Mouse (Mus musculus) limb, embryonic 14.5 days (tissue): ENCODE results near the gene Scrg1. TPM values are rescaled to one million over a fixed set of nuclear protein-coding genes. Genes with fewer than 3 reads are reported as not detected.
"Not testable (repeated sequence)": the region's sequence is repeated elsewhere in the genome, so short reads cannot be mapped to it uniquely, and the experiment has no call there.

Experiments
- ATAC-seq: fragments of 200-750 bp; cut with Nextera tagmentation; 2 replicates; pipeline ENCODE4 v1.8.0; 2017; ENCODE audit warnings: low read depth, moderate number of reproducible peaks, moderate TSS enrichment; ENCODE audit not compliant: low FRiP score
- DNase-seq: peaks from one replicate; pipeline ENCODE4 v3.0.0-alpha.2; 2015; ENCODE audit warnings: low spot score
- H3K27ac ChIP-seq: fragments of 300-500 bp; sonication (generic); replicated peaks from 2 replicates; pipeline ENCODE4 v1.5.1; 2014; ENCODE audit warnings: low read depth, mild to moderate bottlenecking, low read length, moderate library complexity, mixed read lengths
- H3K27me3 ChIP-seq: fragments of 300-500 bp; sonication (generic); 2 replicates; pipeline ENCODE4 v1.6.1; 2014; ENCODE audit warnings: low read length, mixed read lengths; ENCODE audit not compliant: control insufficient read depth, insufficient read depth
- H3K36me3 ChIP-seq: fragments of 300-500 bp; sonication (generic); 2 replicates; pipeline ENCODE4 v1.6.1; 2014; ENCODE audit warnings: mild to moderate bottlenecking, low read length, moderate library complexity, mixed read lengths; ENCODE audit not compliant: control insufficient read depth, insufficient read depth
- H3K4me1 ChIP-seq: fragments of 300-500 bp; sonication (generic); 2 replicates; pipeline ENCODE4 v1.6.1; 2014; ENCODE audit warnings: antibody characterized with exemption, low read length, mixed read lengths; ENCODE audit not compliant: control insufficient read depth, insufficient read depth
- H3K4me2 ChIP-seq: fragments of 300-500 bp; sonication (generic); replicated peaks from 2 replicates; pipeline ENCODE4 v1.6.1; 2014; ENCODE audit warnings: low read depth, mild to moderate bottlenecking, low read length, moderate library complexity; ENCODE audit not compliant: severe bottlenecking
- H3K4me3 ChIP-seq: fragments of 300-500 bp; sonication (generic); replicated peaks from 2 replicates; pipeline ENCODE4 v1.5.1; 2014; ENCODE audit warnings: low read length
- H3K9ac ChIP-seq: fragments of 300-500 bp; sonication (generic); 2 replicates; pipeline ENCODE4 v1.6.1; 2014; ENCODE audit warnings: mild to moderate bottlenecking, low read depth, low read length, moderate library complexity; ENCODE audit not compliant: severe bottlenecking
- H3K9me3 ChIP-seq: fragments of 300-500 bp; sonication (generic); 2 replicates; pipeline ENCODE4 v1.6.1; 2016; ENCODE audit warnings: low read length; ENCODE audit not compliant: control insufficient read depth
- POLR2A ChIP-seq: fragments of 200-500 bp; IDR thresholded peaks from 2 replicates; pipeline ENCODE4 v1.8.0; 2012; ENCODE audit warnings: inconsistent platforms, mild to moderate bottlenecking, moderate library complexity, borderline replicate concordance; ENCODE audit not compliant: insufficient read depth, insufficient read length; ENCODE audit errors: extremely low read depth
- WGBS: fragments of 180-500 bp; shearing (Covaris S2); extraction: QIAGEN DNeasy Blood & Tissue Kit; methylation state at CpG from one replicate; pipeline ENCODE4 v1.1.7; 2014; 5-methylcytosine and 5-hydroxymethylcytosine counted together
- polyA plus RNA-seq, 2 experiments: library from polyadenylated mRNA; depleted of rRNA in 1 of 2; stranded (reverse) in 1 of 2; unstranded in 1 of 2; fragments of >200 nt; fragmentation: Nextera tagmentation in 1 of 2; extraction: Ambion mirVana in 1 of 2; gene quantifications; 2 replicates each; pipeline versions ENCODE4 v1.2.1 to v1.2.3; 2012 to 2014

Gene Scrg1
- polyA plus RNA-seq, 2 experiments = 24.1 to 39.5 TPM

- no peak overlapping the region for H3K4me2 ChIP-seq
- no peak overlapping the region for H3K9ac ChIP-seq
- no peaks in the 10 kb centered on the region for H3K27me3 ChIP-seq
- TF ChIP-seq POLR2A = no peak
- H3K4me3 ChIP-seq = no peak overlapping the region
- no peak overlapping the region for H3K27ac ChIP-seq
- DNase-seq = no peak
- no peaks in the 10 kb centered on the region for H3K9me3 ChIP-seq
- H3K36me3 ChIP-seq = no peaks in the 10 kb centered on the region
- no peak for ATAC-seq
- WGBS = 83% methylated on average over 4 of the region's 4 CpGs
- H3K4me1 ChIP-seq = no peaks in the 10 kb centered on the region
These were observed 51.9 kb downstream of the Scrg1 start for GRCm38 (mm10) chr8:57507556-57508063.

DNA sequence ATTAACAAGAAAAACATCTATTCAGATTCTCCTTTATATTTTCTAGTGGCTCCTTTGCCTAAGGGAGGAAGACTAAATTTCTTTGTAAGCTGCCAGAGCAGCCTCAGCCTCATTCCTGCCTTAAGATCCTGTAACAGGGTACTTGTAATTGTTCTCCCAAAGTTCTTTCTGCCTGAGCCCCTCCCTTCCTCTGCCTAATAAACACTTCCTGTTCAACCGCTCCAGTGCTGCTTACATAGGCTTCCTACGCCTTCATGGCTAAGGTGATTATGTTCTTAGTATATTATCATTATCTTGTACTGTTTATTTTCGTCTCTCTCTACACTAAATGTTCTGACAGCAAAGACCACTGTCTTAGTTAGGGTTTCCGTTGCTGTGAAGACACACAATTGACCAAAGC is 52.9 kb downstream of the Scrg1 start:
- DNase-seq (no peak), ATAC-seq (no peak)
- no peak overlapping the region for H3K4me3 ChIP-seq
- peaks cover 4% of the 10 kb centered on the region; the same call in 1 of the 2 replicates for H3K4me1 ChIP-seq
- H3K4me2 ChIP-seq = no peak overlapping the region
- H3K27me3 ChIP-seq = no peaks in the 10 kb centered on the region
- TF ChIP-seq POLR2A = no peak
- H3K9ac ChIP-seq = no peak overlapping the region
- WGBS = 74% methylated on average over 4 of the region's 4 CpGs
- no peaks in the 10 kb centered on the region for H3K9me3 ChIP-seq
- H3K27ac ChIP-seq = no peak overlapping the region
- H3K36me3 ChIP-seq = peaks cover 7% of the 10 kb centered on the region

GRCm38 (mm10) chr8:57510791-57511315 is 55.1 kb downstream of the Scrg1 start:
- ATAC-seq = no peak

DNA sequence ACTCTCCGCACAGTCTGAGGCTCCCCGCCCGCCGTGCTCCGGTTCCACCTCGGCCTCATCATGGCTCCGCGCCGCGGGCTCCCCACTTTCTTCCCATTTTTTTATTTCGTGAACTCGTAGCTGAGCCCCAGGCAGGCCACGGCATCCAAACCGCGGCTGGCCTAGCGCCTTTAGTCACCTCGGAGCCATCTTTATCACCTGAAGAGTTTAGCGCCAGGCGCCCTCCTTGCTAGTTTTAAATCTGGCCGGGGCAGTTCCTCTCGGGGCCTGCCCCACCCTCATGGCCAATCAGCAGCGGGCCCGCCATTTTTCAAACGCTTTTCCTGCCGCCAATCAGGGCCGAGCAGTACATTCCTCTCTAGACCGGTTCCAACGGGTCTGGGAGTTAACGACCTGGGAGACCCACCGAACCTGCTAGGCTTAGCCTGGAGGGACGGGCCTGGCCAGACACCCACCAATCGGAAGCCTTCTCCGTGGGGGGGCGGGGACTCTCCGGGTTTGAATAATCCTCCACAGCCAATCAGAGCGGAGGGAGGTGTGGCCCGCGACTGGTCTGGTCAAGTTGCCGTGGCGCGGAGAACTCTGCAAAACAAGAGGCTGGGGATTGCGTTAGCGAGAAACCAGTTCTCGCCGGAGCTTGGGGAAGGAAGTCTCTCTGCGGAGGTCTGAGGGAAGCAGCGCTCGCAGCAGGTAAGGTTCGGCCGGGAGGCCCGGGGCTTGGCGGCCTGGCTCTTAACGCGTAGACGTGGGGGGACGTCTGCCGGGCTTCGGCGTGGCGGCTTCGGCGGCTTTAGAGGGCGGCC is 55.8 kb downstream of the Scrg1 start, which contains the start of gene Hmgb2:
Gene Hmgb2 (plus strand): TSS at position 592 of the 803 bp plus-strand sequence.
- under 1% methylated on average over 61 of the region's 63 CpGs for WGBS

More at GRCm38 (mm10) chr8:57510791-57511315, 55.1 kb downstream of the Scrg1 start:
- under 1% methylated on average over 31 of the region's 31 CpGs for WGBS
- TF ChIP-seq POLR2A = no peak
- Histone ChIP-seq H3K4me1 (peaks cover 5% of the 10 kb centered on the region; the same call in 1 of the 2 replicates), H3K9ac (peak overlapping the region; percentile 69), H3K36me3 (peaks cover 21% of the 10 kb centered on the region), H3K4me3 (peak overlapping the region; percentile 68), H3K4me2 (peak overlapping the region; percentile 90), H3K27ac (peak overlapping the region; percentile 69), H3K9me3 (no peaks in the 10 kb centered on the region), H3K27me3 (no peaks in the 10 kb centered on the region)
- no peak for DNase-seq

GRCm38 (mm10) chr8:57512141-57513056 is 56.7 kb downstream of the Scrg1 start:
- Histone ChIP-seq H3K4me1 (peaks cover 5% of the 10 kb centered on the region; the same call in 1 of the 2 replicates), H3K9ac (peak overlapping the region; percentile 99), H3K9me3 (no peaks in the 10 kb centered on the region), H3K27me3 (no peaks in the 10 kb centered on the region), H3K36me3 (peaks cover 27% of the 10 kb centered on the region), H3K4me3 (peak overlapping the region; percentile 68), H3K4me2 (peak overlapping the region; percentile 58), H3K27ac (peak overlapping the region; percentile 100)
- under 1% methylated on average over 53 of the region's 96 CpGs for WGBS
- DNase-seq (peak; percentile 48), ATAC-seq (peak; percentile 27)
- no peak for TF ChIP-seq POLR2A

More for the DNA sequence above, 55.8 kb downstream of the Scrg1 start, which contains the start of gene Hmgb2:
- Histone ChIP-seq H3K9me3 (no peaks in the 10 kb centered on the region), H3K36me3 (peaks cover 27% of the 10 kb centered on the region), H3K4me2 (peak within 1 kb of the TSS; percentile 90), H3K4me3 (peak within 1 kb of the TSS; percentile 68), H3K9ac (peak within 1 kb of the TSS; percentile 99), H3K27ac (peak within 1 kb of the TSS; percentile 100), H3K27me3 (no peaks in the 10 kb centered on the region), H3K4me1 (peaks cover 5% of the 10 kb centered on the region; the same call in 1 of the 2 replicates)
- DNase-seq (peak; percentile 100), ATAC-seq (peak; percentile 98)
- peak; percentile 94; the same call in 1 of the 2 replicates for TF ChIP-seq POLR2A

DNA sequence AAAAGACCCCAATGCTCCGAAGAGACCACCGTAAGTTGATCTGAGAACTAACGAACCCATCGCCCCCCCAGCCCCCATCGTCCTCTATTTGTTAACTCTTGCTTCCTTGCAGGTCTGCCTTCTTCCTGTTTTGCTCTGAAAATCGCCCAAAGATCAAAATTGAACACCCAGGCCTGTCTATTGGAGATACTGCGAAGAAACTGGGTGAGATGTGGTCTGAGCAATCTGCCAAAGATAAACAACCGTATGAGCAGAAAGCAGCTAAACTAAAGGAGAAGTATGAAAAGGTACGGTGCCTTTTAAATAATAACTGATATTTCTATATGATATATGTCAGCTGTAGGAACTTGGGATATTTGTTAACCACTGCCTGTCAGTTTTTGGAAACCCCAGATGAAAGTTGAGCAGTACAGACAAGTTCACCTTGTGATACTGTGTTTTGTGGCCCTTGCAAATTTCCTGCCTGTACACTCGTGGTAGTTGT is 57.5 kb downstream of the Scrg1 start:
- peak overlapping the region; percentile 99 for H3K9ac ChIP-seq
- peaks cover 31% of the 10 kb centered on the region for H3K36me3 ChIP-seq
- H3K27me3 ChIP-seq, ATAC-seq, H3K27ac ChIP-seq, DNase-seq, H3K9me3 ChIP-seq, H3K4me1 ChIP-seq: not testable (repeated sequence)
- WGBS = 8% methylated on average over 9 of the region's 10 CpGs
- peak overlapping the region; percentile 58 for H3K4me2 ChIP-seq
- peak overlapping the region; percentile 68 for H3K4me3 ChIP-seq

DNA sequence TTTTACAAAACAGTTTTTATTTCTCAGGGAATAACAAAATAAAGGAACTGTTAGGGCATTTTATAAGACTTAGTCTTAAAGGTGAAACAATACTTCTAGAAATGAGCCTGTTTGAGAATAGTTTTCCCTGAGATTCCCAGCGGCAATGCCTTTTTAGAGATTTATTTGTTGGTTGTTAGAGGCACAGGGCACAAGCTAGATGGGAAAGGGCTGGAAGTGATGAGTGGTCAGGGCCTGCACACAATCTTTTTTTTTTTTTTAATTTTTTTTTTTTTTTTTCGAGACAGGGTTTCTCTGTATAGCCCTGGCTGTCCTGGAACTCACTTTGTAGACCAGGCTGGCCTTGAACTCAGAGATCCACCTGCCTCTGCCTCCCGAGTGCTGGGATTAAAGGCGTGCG is 61.0 kb downstream of the Scrg1 start:
- H3K9ac ChIP-seq, H3K4me1 ChIP-seq, H3K9me3 ChIP-seq, H3K27ac ChIP-seq, H3K27me3 ChIP-seq, DNase-seq, H3K4me3 ChIP-seq, ATAC-seq, H3K4me2 ChIP-seq: not testable (repeated sequence)
- peaks cover 33% of the 10 kb centered on the region for H3K36me3 ChIP-seq
- 93% methylated on average over 5 of the region's 5 CpGs for WGBS
